Mouse (Mus musculus) heart, embryonic 12.5 days (tissue): ENCODE measurements at regions not wholly inside any gene's neighbourhood (a gene's known extent, or its start where the extent isn't known, plus 50 kb on each side); places are given as distances from the start of the nearest gene placed in this dataset.
A peak's percentile ranks its signal among the peaks of the same experiment; 100 is the strongest.

Experiments
- ATAC-seq: fragments of 200-750 bp; cut with Nextera tagmentation; 2 replicates; pipeline ENCODE4 v1.8.0; 2017; ENCODE audit warnings: moderate TSS enrichment, moderate library complexity; ENCODE audit not compliant: insufficient number of reproducible peaks, low FRiP score
- H3K27ac ChIP-seq: fragments of 300-500 bp; sonication (generic); 2 replicates; pipeline ENCODE4 v1.5.1; 2016; ENCODE audit warnings: mild to moderate bottlenecking, moderate library complexity; ENCODE audit not compliant: poor library complexity, severe bottlenecking
- H3K27me3 ChIP-seq: fragments of 300-500 bp; sonication (generic); replicated peaks from 2 replicates; pipeline ENCODE4 v1.6.1; 2016; ENCODE audit warnings: mild to moderate bottlenecking, moderate library complexity
- H3K36me3 ChIP-seq: fragments of 300-500 bp; sonication (generic); 2 replicates; pipeline ENCODE4 v1.6.1; 2016; ENCODE audit warnings: mild to moderate bottlenecking, moderate library complexity
- H3K4me1 ChIP-seq: fragments of 300-500 bp; sonication (generic); replicated peaks from 2 replicates; pipeline ENCODE4 v1.6.1; 2016; ENCODE audit warnings: mild to moderate bottlenecking
- H3K4me2 ChIP-seq: fragments of 300-500 bp; sonication (generic); 2 replicates; pipeline ENCODE4 v1.6.1; 2016; ENCODE audit warnings: mild to moderate bottlenecking, moderate library complexity
- H3K4me3 ChIP-seq: fragments of 300-500 bp; sonication (generic); 2 replicates; pipeline ENCODE4 v1.5.1; 2016; ENCODE audit warnings: mild to moderate bottlenecking
- H3K9ac ChIP-seq: fragments of 300-500 bp; sonication (generic); 2 replicates; pipeline ENCODE4 v1.6.1; 2016; ENCODE audit warnings: mild to moderate bottlenecking, moderate library complexity
- H3K9me3 ChIP-seq: fragments of 300-500 bp; sonication (generic); replicated peaks from 2 replicates; pipeline ENCODE4 v1.6.1; 2016; ENCODE audit warnings: mild to moderate bottlenecking, moderate library complexity
- WGBS: fragments of 180-500 bp; shearing (Covaris S2); methylation state at CpG from one replicate; pipeline ENCODE4 v1.1.7; 2016; 5-methylcytosine and 5-hydroxymethylcytosine counted together

- H3K4me1 ChIP-seq, result no peaks in the 10 kb centered on the region
- no peak for ATAC-seq
- no peak overlapping the region for H3K9ac ChIP-seq
- 25% methylated on average over 3 of the region's 3 CpGs for WGBS
- no peaks in the 10 kb centered on the region for H3K36me3 ChIP-seq
- H3K27me3 ChIP-seq, result no peaks in the 10 kb centered on the region
- H3K4me2 ChIP-seq, result no peak overlapping the region
- H3K27ac ChIP-seq, result no peak overlapping the region
- no peaks in the 10 kb centered on the region for H3K9me3 ChIP-seq
- no peak overlapping the region for H3K4me3 ChIP-seq
These were observed 297.0 kb downstream of the Slitrk5 start for GRCm38 (mm10) chr14:111971857-111972256.

GRCm38 (mm10) chr14:111995809-111996458 is 321.0 kb downstream of the Slitrk5 start:
- ATAC-seq, result no peak
- H3K4me1 ChIP-seq, result no peaks in the 10 kb centered on the region
- H3K4me3 ChIP-seq, result no peak overlapping the region
- no peaks in the 10 kb centered on the region for H3K36me3 ChIP-seq
- H3K4me2 ChIP-seq, result no peak overlapping the region
- 70% methylated on average over 5 of the region's 5 CpGs for WGBS
- H3K9ac ChIP-seq, result no peak overlapping the region
- no peaks in the 10 kb centered on the region for H3K9me3 ChIP-seq
- H3K27ac ChIP-seq, result no peak overlapping the region
- no peaks in the 10 kb centered on the region for H3K27me3 ChIP-seq

GRCm38 (mm10) chr14:112002146-112002545 is 327.2 kb downstream of the Slitrk5 start:
- Histone ChIP-seq H3K4me1 (no peaks in the 10 kb centered on the region), H3K4me2 (no peak overlapping the region), H3K27me3 (no peaks in the 10 kb centered on the region), H3K9me3 (no peaks in the 10 kb centered on the region), H3K9ac (no peak overlapping the region), H3K27ac (no peak overlapping the region), H3K36me3 (no peaks in the 10 kb centered on the region), H3K4me3 (no peak overlapping the region)
- ATAC-seq, result no peak
- WGBS, result 72% methylated on average over 2 of the region's 2 CpGs

GRCm38 (mm10) chr14:112002881-112003280 is 328.0 kb downstream of the Slitrk5 start:
- 82% methylated on average over 3 of the region's 3 CpGs for WGBS
- no peak overlapping the region for H3K9ac ChIP-seq
- no peak overlapping the region for H3K27ac ChIP-seq
- no peak for ATAC-seq
- H3K4me2 ChIP-seq, result no peak overlapping the region
- H3K36me3 ChIP-seq, result no peaks in the 10 kb centered on the region
- H3K4me3 ChIP-seq, result no peak overlapping the region
- no peaks in the 10 kb centered on the region for H3K4me1 ChIP-seq
- H3K9me3 ChIP-seq, result no peaks in the 10 kb centered on the region
- H3K27me3 ChIP-seq, result no peaks in the 10 kb centered on the region

GRCm38 (mm10) chr14:112008651-112009050 is 333.8 kb downstream of the Slitrk5 start:
- Histone ChIP-seq H3K36me3 (no peaks in the 10 kb centered on the region), H3K27me3 (no peaks in the 10 kb centered on the region), H3K4me2 (no peak overlapping the region), H3K9ac (no peak overlapping the region), H3K4me3 (no peak overlapping the region), H3K9me3 (no peaks in the 10 kb centered on the region), H3K27ac (no peak overlapping the region), H3K4me1 (no peaks in the 10 kb centered on the region)
- 83% methylated on average over 3 of the region's 3 CpGs for WGBS
- ATAC-seq, result no peak

GRCm38 (mm10) chr14:112029331-112029730 is 354.4 kb downstream of the Slitrk5 start:
- H3K27me3 ChIP-seq, result no peaks in the 10 kb centered on the region
- H3K9me3 ChIP-seq, result no peaks in the 10 kb centered on the region
- WGBS, result 79% methylated on average over 3 of the region's 3 CpGs
- H3K27ac ChIP-seq, result no peak overlapping the region
- no peak for ATAC-seq
- no peak overlapping the region for H3K4me3 ChIP-seq
- no peaks in the 10 kb centered on the region for H3K36me3 ChIP-seq
- H3K4me1 ChIP-seq, result no peaks in the 10 kb centered on the region
- no peak overlapping the region for H3K9ac ChIP-seq
- no peak overlapping the region for H3K4me2 ChIP-seq

- no peak overlapping the region for H3K27ac ChIP-seq
- WGBS, result 85% methylated on average over 1 of the region's 1 CpGs
- no peaks in the 10 kb centered on the region for H3K4me1 ChIP-seq
- H3K27me3 ChIP-seq, result no peaks in the 10 kb centered on the region
- no peak overlapping the region for H3K9ac ChIP-seq
- H3K4me3 ChIP-seq, result no peak overlapping the region
- ATAC-seq, result peak; percentile 51; the same call in 1 of the 2 replicates
- no peaks in the 10 kb centered on the region for H3K36me3 ChIP-seq
- H3K9me3 ChIP-seq, result no peaks in the 10 kb centered on the region
- no peak overlapping the region for H3K4me2 ChIP-seq
These were observed 400.2 kb downstream of the Slitrk5 start for GRCm38 (mm10) chr14:112075071-112075470.
